Mouse (Mus musculus) MEL (cell line): Measurements from ENCODE around the gene Tbx15. TPM values are rescaled to one million over a fixed set of nuclear protein-coding genes. Genes with fewer than 3 reads are reported as not detected.

Experiments
- DNase-seq: peaks from one replicate; pipeline ENCODE4 v3.0.0; 2011; ENCODE audit warnings: low read depth, low spot score
- H3K27ac ChIP-seq: 2 replicates; pipeline ENCODE4 v1.5.1; 2012; ENCODE audit warnings: low read depth, mild to moderate bottlenecking, control low read depth, low read length, moderate library complexity; ENCODE audit not compliant: control insufficient read depth
- H3K27me3 ChIP-seq, 2 experiments: fragments of 150-350 bp in 1 of 2; sonication (generic) in 1 of 2; 2 replicates each; pipeline ENCODE4 v1.6.1; 2012; ENCODE audit warnings: low read length in 2 of 2, mild to moderate bottlenecking in 2 of 2, improper control_type of control experiment in 1 of 2, moderate library complexity in 1 of 2; ENCODE audit not compliant: insufficient read depth in 2 of 2, control insufficient read depth in 1 of 2
- H3K36me3 ChIP-seq, 2 experiments: 2 replicates each; pipeline ENCODE4 v1.6.1; 2012 to 2014; ENCODE audit warnings: low read length in 2 of 2, improper control_type of control experiment in 1 of 2, inconsistent platforms in 1 of 2, mild to moderate bottlenecking in 1 of 2; ENCODE audit not compliant: insufficient read depth in 2 of 2, control insufficient read depth in 1 of 2
- H3K4me1 ChIP-seq, 2 experiments: fragments of 150-350 bp in 1 of 2; sonication (generic) in 1 of 2; 2 replicates each; pipeline ENCODE4 v1.6.1; 2012; ENCODE audit warnings: low read length in 2 of 2, improper control_type of control experiment in 1 of 2, mild to moderate bottlenecking in 1 of 2; ENCODE audit not compliant: insufficient read depth in 2 of 2, control insufficient read depth in 1 of 2
- H3K4me3 ChIP-seq, 2 experiments: fragments of 150-350 bp in 1 of 2; sonication (generic) in 1 of 2; 2 replicates each; pipeline ENCODE4 v1.5.1; 2012; ENCODE audit warnings: low read depth in 2 of 2, low read length in 2 of 2, mild to moderate bottlenecking in 2 of 2, moderate library complexity in 2 of 2, control low read depth in 1 of 2, improper control_type of control experiment in 1 of 2; ENCODE audit not compliant: control insufficient read depth in 1 of 2, insufficient read depth in 1 of 2
- H3K79me2 ChIP-seq: 2 replicates; pipeline ENCODE4 v1.6.1; 2012; ENCODE audit warnings: mild to moderate bottlenecking, low read length, moderate library complexity; ENCODE audit not compliant: control insufficient read depth, poor library complexity, insufficient read depth
- H3K9ac ChIP-seq: 2 replicates; pipeline ENCODE4 v1.6.1; 2012; ENCODE audit warnings: low read depth, mild to moderate bottlenecking, control low read depth, low read length, moderate library complexity; ENCODE audit not compliant: control insufficient read depth, poor library complexity, severe bottlenecking
- H3K9me3 ChIP-seq: fragments of 150-350 bp; sonication (generic); replicated peaks from 2 replicates; pipeline ENCODE4 v1.6.1; 2012; ENCODE audit warnings: mild to moderate bottlenecking, low read length, improper control_type of control experiment, moderate library complexity; ENCODE audit not compliant: insufficient read depth
- BHLHE40 ChIP-seq: IDR thresholded peaks from 2 replicates; pipeline ENCODE4 v1.6.1; 2012; ENCODE audit warnings: low read depth, mild to moderate bottlenecking, inconsistent platforms, low read length, improper control_type of control experiment, borderline replicate concordance
- CHD1 ChIP-seq: IDR thresholded peaks from 2 replicates; pipeline ENCODE4 v1.6.1; 2012; ENCODE audit warnings: low read depth, mild to moderate bottlenecking, inconsistent platforms, low read length, improper control_type of control experiment
- E2F4 ChIP-seq: IDR thresholded peaks from 2 replicates; pipeline ENCODE4 v1.6.1; 2011; ENCODE audit warnings: low read depth, low read length, improper control_type of control experiment, borderline replicate concordance
- ELF1 ChIP-seq: IDR thresholded peaks from 2 replicates; pipeline ENCODE4 v1.6.1; 2014; ENCODE audit warnings: low read depth, mild to moderate bottlenecking, inconsistent platforms, low read length, improper control_type of control experiment, moderate library complexity
- EP300 ChIP-seq, 2 experiments: IDR thresholded peaks; 2 replicates each; pipeline ENCODE4 v1.6.1; 2011; ENCODE audit warnings: improper control_type of control experiment in 2 of 2, low read length in 2 of 2, low read depth in 1 of 2, mild to moderate bottlenecking in 1 of 2
- ETS1 ChIP-seq: IDR thresholded peaks from 2 replicates; pipeline ENCODE4 v1.6.1; 2012; ENCODE audit warnings: low read depth, mild to moderate bottlenecking, inconsistent platforms, low read length, improper control_type of control experiment, moderate library complexity
- GABPA ChIP-seq: IDR thresholded peaks from 2 replicates; pipeline ENCODE4 v1.6.1; 2012; ENCODE audit warnings: low read depth, mild to moderate bottlenecking, inconsistent platforms, low read length, improper control_type of control experiment, moderate library complexity
- HCFC1 ChIP-seq: IDR thresholded peaks from 2 replicates; pipeline ENCODE4 v1.6.1; 2012; ENCODE audit warnings: low read depth, mild to moderate bottlenecking, inconsistent platforms, low read length, improper control_type of control experiment, moderate library complexity
- JUND ChIP-seq: IDR thresholded peaks from 2 replicates; pipeline ENCODE4 v1.6.1; 2011; ENCODE audit warnings: low read depth, mild to moderate bottlenecking, improper control_type of control experiment, low read length
- KAT2A ChIP-seq: conservative IDR thresholded peaks from 2 replicates; pipeline ENCODE4 v1.6.1; 2012; ENCODE audit warnings: low read depth, low read length, improper control_type of control experiment, inconsistent platforms
- MAX ChIP-seq: IDR thresholded peaks from 2 replicates; pipeline ENCODE4 v1.6.1; 2011; ENCODE audit warnings: low read length, improper control_type of control experiment
- MAZ ChIP-seq: IDR thresholded peaks from 2 replicates; pipeline ENCODE4 v1.6.1; 2012; ENCODE audit warnings: low read depth, mild to moderate bottlenecking, inconsistent platforms, low read length, improper control_type of control experiment
- MXI1 ChIP-seq: IDR thresholded peaks from 2 replicates; pipeline ENCODE4 v1.6.1; 2011; ENCODE audit warnings: mild to moderate bottlenecking, low read depth, low read length, improper control_type of control experiment
- MYB ChIP-seq: IDR thresholded peaks from 2 replicates; pipeline ENCODE4 v1.6.1; 2011; ENCODE audit warnings: mild to moderate bottlenecking, low read depth, low read length, improper control_type of control experiment
- MYC ChIP-seq: IDR thresholded peaks from 2 replicates; pipeline ENCODE4 v1.6.1; 2011; ENCODE audit warnings: low read depth, mild to moderate bottlenecking, low read length, improper control_type of control experiment, moderate library complexity
- NELFE ChIP-seq: IDR thresholded peaks from 2 replicates; pipeline ENCODE4 v1.6.1; 2011; ENCODE audit warnings: low read depth, low read length, improper control_type of control experiment
- NRF1 ChIP-seq: IDR thresholded peaks from 2 replicates; pipeline ENCODE4 v1.6.1; 2014; ENCODE audit warnings: low read depth, mild to moderate bottlenecking, inconsistent platforms, low read length, improper control_type of control experiment, moderate library complexity; ENCODE audit not compliant: poor library complexity, insufficient read depth, severe bottlenecking
- POLR2A ChIP-seq, 2 experiments: IDR thresholded peaks; 2 replicates each; pipeline ENCODE4 v1.6.1; 2011 to 2012; ENCODE audit warnings: low read length in 2 of 2, mild to moderate bottlenecking in 2 of 2, control low read depth in 1 of 2, improper control_type of control experiment in 1 of 2, low read depth in 1 of 2, moderate library complexity in 1 of 2; ENCODE audit not compliant: control insufficient read depth in 1 of 2, insufficient read depth in 1 of 2, poor library complexity in 1 of 2
- POLR2AphosphoS2 ChIP-seq: IDR thresholded peaks from 2 replicates; pipeline ENCODE4 v1.6.1; 2011; ENCODE audit warnings: low read length, improper control_type of control experiment
- RAD21 ChIP-seq: IDR thresholded peaks from 2 replicates; pipeline ENCODE4 v1.6.1; 2011; ENCODE audit warnings: mild to moderate bottlenecking, low read depth, low read length, improper control_type of control experiment
- RCOR1 ChIP-seq: IDR thresholded peaks from 2 replicates; pipeline ENCODE4 v1.6.1; 2012; ENCODE audit warnings: low read depth, mild to moderate bottlenecking, inconsistent platforms, low read length, improper control_type of control experiment
- SIN3A ChIP-seq: IDR thresholded peaks from 2 replicates; pipeline ENCODE4 v1.6.1; 2012; ENCODE audit warnings: low read length, improper control_type of control experiment, inconsistent platforms
- SMC3 ChIP-seq: IDR thresholded peaks from 2 replicates; pipeline ENCODE4 v1.6.1; 2011; ENCODE audit warnings: low read depth, low read length, improper control_type of control experiment
- TAL1 ChIP-seq: IDR thresholded peaks from 2 replicates; pipeline ENCODE4 v1.6.1; 2012; ENCODE audit warnings: mild to moderate bottlenecking, inconsistent platforms, low read length, moderate library complexity, mixed read lengths
- TBP ChIP-seq: IDR thresholded peaks from 2 replicates; pipeline ENCODE4 v1.8.0; 2011; ENCODE audit warnings: low read depth, low read length, improper control_type of control experiment
- TCF12 ChIP-seq: IDR thresholded peaks from 2 replicates; pipeline ENCODE4 v1.6.1; 2014; ENCODE audit warnings: low read depth, mild to moderate bottlenecking, inconsistent platforms, low read length, improper control_type of control experiment, moderate library complexity
- USF1 ChIP-seq: IDR thresholded peaks from 2 replicates; pipeline ENCODE4 v1.6.1; 2014; ENCODE audit warnings: low read depth, mild to moderate bottlenecking, inconsistent platforms, low read length, improper control_type of control experiment, moderate library complexity
- USF2 ChIP-seq, 2 experiments: IDR thresholded peaks; 2 replicates each; pipeline ENCODE4 v1.6.1; 2011 to 2012; ENCODE audit warnings: improper control_type of control experiment in 2 of 2, low read length in 2 of 2, borderline replicate concordance in 1 of 2, inconsistent platforms in 1 of 2, low read depth in 1 of 2, mild to moderate bottlenecking in 1 of 2; ENCODE audit not compliant: insufficient read depth in 1 of 2
- ZC3H11A ChIP-seq: IDR thresholded peaks from 2 replicates; pipeline ENCODE4 v1.6.1; 2012; ENCODE audit warnings: low read depth, mild to moderate bottlenecking, inconsistent platforms, low read length, improper control_type of control experiment
- ZKSCAN1 ChIP-seq: IDR thresholded peaks from 2 replicates; pipeline ENCODE4 v1.6.1; 2012; ENCODE audit warnings: low read depth, mild to moderate bottlenecking, inconsistent platforms, low read length, improper control_type of control experiment, moderate library complexity
- ZMIZ1 ChIP-seq: IDR thresholded peaks from 2 replicates; pipeline ENCODE4 v1.6.1; 2012; ENCODE audit warnings: low read depth, mild to moderate bottlenecking, inconsistent platforms, low read length, improper control_type of control experiment, moderate library complexity
- ZNF384 ChIP-seq: IDR thresholded peaks from 2 replicates; pipeline ENCODE4 v1.6.1; 2012; ENCODE audit warnings: low read depth, mild to moderate bottlenecking, inconsistent platforms, low read length, improper control_type of control experiment
- polyA plus RNA-seq, 2 experiments: library from polyadenylated mRNA; stranded (reverse) in 1 of 2; unstranded in 1 of 2; fragments of >175 nt in 1 of 2; fragments of >200 nt in 1 of 2; gene quantifications; 2 replicates each; pipeline versions ENCODE4 v1.2.1 to v1.2.4; 2012; ENCODE audit warnings: low replicate concordance in 2 of 2, low read depth in 1 of 2; ENCODE audit not compliant: insufficient read length in 2 of 2, insufficient read depth in 1 of 2, missing spikeins in 1 of 2
- total RNA-seq: library from RNA; depleted of rRNA; stranded (reverse); fragments of 300-350 nt; gene quantifications from 2 replicates; pipeline ENCODE4 v1.2.3, GENCODE M21; 2012

Gene Tbx15
- total and polyA plus RNA-seq, 3 experiments, result 8.9 to 13.0 TPM; not detected in 1

- H3K4me3 ChIP-seq, result peak overlapping the region; percentile 87 to 99
- peak; percentile 85 for DNase-seq
- H3K4me1 ChIP-seq, result peaks cover 0 to 7% of the 10 kb centered on the region in 2 experiments; a peak in 1 of 4 replicates
- H3K36me3 ChIP-seq, result peaks cover 0 to 3% of the 10 kb centered on the region in 2 experiments; a peak in 1 of 4 replicates
- H3K9ac ChIP-seq, result peak overlapping the region; percentile 99
- H3K9me3 ChIP-seq, result no peaks in the 10 kb centered on the region
- H3K79me2 ChIP-seq, result peaks cover 30% of the 10 kb centered on the region
- TF ChIP-seq MAX, result no peak
- no peak for TF ChIP-seq CHD1
- no peak for TF ChIP-seq MXI1
- no peak for TF ChIP-seq MYC
- TF ChIP-seq BHLHE40, result no peak
- no peak for TF ChIP-seq NRF1
- no peak for TF ChIP-seq POLR2A (IDR thresholded peaks at IDR 0.05; ENCODE audit: control insufficient read depth in 1 of 2, insufficient read depth in 1 of 2, low read depth in 1 of 2, low read length in 2 of 2, poor library complexity in 1 of 2)
- no peak for TF ChIP-seq ELF1
- no peak for TF ChIP-seq E2F4
- TF ChIP-seq ETS1, result no peak
- TF ChIP-seq ZNF384, result peak; percentile 82
- no peak for TF ChIP-seq USF2 (IDR thresholded peaks at IDR 0.05; ENCODE audit: borderline replicate concordance in 1 of 2, insufficient read depth in 1 of 2, low read depth in 1 of 2, low read length in 2 of 2)
- TF ChIP-seq NELFE, result peak; percentile 20; the same call in 1 of the 2 replicates
- TF ChIP-seq ZKSCAN1, result no peak
- no peak for TF ChIP-seq POLR2AphosphoS2
- TF ChIP-seq TBP, result 0 out of 2 replicates have a peak, but pooled peaks have one; percentile 16
- TF ChIP-seq KAT2A, result no peak
- no peak for TF ChIP-seq MYB
- TF ChIP-seq SMC3, result no peak
- TF ChIP-seq USF1, result no peak
- TF ChIP-seq RAD21, result no peak
- no peak for TF ChIP-seq ZMIZ1
- no peak for TF ChIP-seq RCOR1
- TF ChIP-seq TCF12, result no peak
- no peak for TF ChIP-seq ZC3H11A
- no peak for TF ChIP-seq HCFC1
- peak; percentile 79 for TF ChIP-seq MAZ
- TF ChIP-seq EP300 (IDR thresholded peaks at IDR 0.05; ENCODE audit: low read depth in 1 of 2, low read length in 2 of 2), result no peak
- no peak for TF ChIP-seq SIN3A
- no peak for TF ChIP-seq JUND
- no peak for TF ChIP-seq GABPA
- TF ChIP-seq TAL1, result no peak
- H3K27me3 ChIP-seq, result no peaks in the 10 kb centered on the region
- H3K27ac ChIP-seq, result no peak overlapping the region
Observed at GRCm38 (mm10) chr3:99253092-99253488, 12.9 kb downstream of the Tbx15 start.
